Mouse (Mus musculus) embryonic facial prominence, embryonic 11.5 days (tissue): ENCODE results near the gene Dennd2a. TPM values are rescaled to one million over a fixed set of nuclear protein-coding genes. Genes with fewer than 3 reads are reported as not detected.

Source experiments
- ATAC-seq: fragments of 200-750 bp; cut with Nextera tagmentation; replicated peaks from 2 replicates; pipeline ENCODE4 v1.8.0; 2017; ENCODE audit warnings: low read depth; ENCODE audit not compliant: insufficient number of reproducible peaks, low FRiP score, low TSS enrichment
- DNase-seq: peaks from one replicate; pipeline ENCODE4 v3.0.0-alpha.2; 2015; ENCODE audit warnings: low spot score
- H3K27ac ChIP-seq: fragments of 300-500 bp; sonication (generic); replicated peaks from 2 replicates; pipeline ENCODE4 v1.5.1; 2014; ENCODE audit warnings: mild to moderate bottlenecking, low read depth, low read length, control low read depth
- H3K27me3 ChIP-seq: fragments of 300-500 bp; sonication (generic); 2 replicates; pipeline ENCODE4 v1.6.1; 2014; ENCODE audit warnings: mild to moderate bottlenecking, low read length, moderate library complexity, mixed read lengths; ENCODE audit not compliant: control insufficient read depth, insufficient read depth
- H3K36me3 ChIP-seq: fragments of 300-500 bp; sonication (generic); replicated peaks from 2 replicates; pipeline ENCODE4 v1.6.1; 2014; ENCODE audit warnings: low read depth, mild to moderate bottlenecking, low read length, moderate library complexity, mixed read lengths; ENCODE audit not compliant: control insufficient read depth, insufficient read depth
- H3K4me1 ChIP-seq: fragments of 300-500 bp; sonication (generic); 2 replicates; pipeline ENCODE4 v1.6.1; 2014; ENCODE audit warnings: low read length, mixed read lengths; ENCODE audit not compliant: control insufficient read depth, insufficient read depth
- H3K4me2 ChIP-seq: fragments of 300-500 bp; sonication (generic); 2 replicates; pipeline ENCODE4 v1.6.1; 2014; ENCODE audit warnings: low read depth, mild to moderate bottlenecking, control low read depth, low read length, moderate library complexity
- H3K4me3 ChIP-seq: fragments of 300-500 bp; sonication (generic); 2 replicates; pipeline ENCODE4 v1.5.1; 2014; ENCODE audit warnings: low read depth, low read length, control low read depth
- H3K9ac ChIP-seq: fragments of 300-500 bp; sonication (generic); replicated peaks from 2 replicates; pipeline ENCODE4 v1.6.1; 2014; ENCODE audit warnings: mild to moderate bottlenecking, control low read depth, low read length
- H3K9me3 ChIP-seq: fragments of 300-500 bp; sonication (generic); replicated peaks from 2 replicates; pipeline ENCODE4 v1.6.1; 2016; ENCODE audit warnings: mild to moderate bottlenecking, low read length, inconsistent platforms, mixed read lengths; ENCODE audit not compliant: control insufficient read depth
- WGBS: fragments of 180-500 bp; shearing (Covaris S2); extraction: QIAGEN DNeasy Blood & Tissue Kit; methylation state at CpG from one replicate; pipeline ENCODE4 v1.1.7; 2014; 5-methylcytosine and 5-hydroxymethylcytosine counted together
- polyA plus RNA-seq: library from polyadenylated mRNA; unstranded; fragments of >200 nt; fragmentation: Nextera tagmentation; extraction: Ambion mirVana; gene quantifications from 2 replicates; pipeline ENCODE4 v1.2.1, GENCODE M21; 2014

Gene Dennd2a
- polyA plus RNA-seq, 1 experiment from 2014 or later = 27.4 TPM

DNA sequence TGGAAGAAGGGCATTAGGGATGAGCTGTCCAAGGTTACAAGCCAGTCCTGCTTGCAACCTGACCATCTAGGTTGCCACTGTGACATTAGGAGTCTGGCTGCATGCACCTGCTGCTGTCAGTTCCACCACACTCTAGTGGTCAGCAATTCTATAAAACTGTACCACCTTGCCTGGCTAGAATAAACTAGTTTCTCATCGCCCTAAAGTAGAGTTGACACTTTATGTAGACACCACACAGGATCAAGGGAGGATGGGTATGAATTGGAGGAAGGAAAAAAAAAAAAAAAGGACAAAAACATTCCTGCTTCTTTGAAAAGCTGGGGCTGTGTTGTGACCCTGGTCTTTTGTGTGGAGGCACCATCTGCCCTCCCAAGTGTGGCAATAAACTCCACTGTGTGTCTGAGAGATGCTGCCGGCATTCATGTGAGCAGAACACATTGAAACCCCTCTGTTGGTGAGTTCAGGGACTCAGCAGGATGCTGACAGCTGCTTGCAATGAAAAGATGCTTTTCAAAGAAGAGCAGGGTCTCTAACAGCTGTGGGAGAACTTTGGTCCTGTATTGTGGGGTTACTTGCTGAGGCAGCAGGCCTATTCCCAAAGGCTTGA, 122.7 kb downstream of the Dennd2a start:
- Histone ChIP-seq H3K4me3 (no peak overlapping the region), H3K36me3 (no peaks in the 10 kb centered on the region), H3K27ac (no peak overlapping the region), H3K4me2 (no peak overlapping the region), H3K9me3 (no peaks in the 10 kb centered on the region), H3K4me1 (no peaks in the 10 kb centered on the region), H3K9ac (no peak overlapping the region), H3K27me3 (no peaks in the 10 kb centered on the region)
- 59% methylated on average over 2 of the region's 2 CpGs for WGBS
- no peak; the same call in 1 of the 2 replicates for ATAC-seq
- peak; percentile 5 for DNase-seq

DNA sequence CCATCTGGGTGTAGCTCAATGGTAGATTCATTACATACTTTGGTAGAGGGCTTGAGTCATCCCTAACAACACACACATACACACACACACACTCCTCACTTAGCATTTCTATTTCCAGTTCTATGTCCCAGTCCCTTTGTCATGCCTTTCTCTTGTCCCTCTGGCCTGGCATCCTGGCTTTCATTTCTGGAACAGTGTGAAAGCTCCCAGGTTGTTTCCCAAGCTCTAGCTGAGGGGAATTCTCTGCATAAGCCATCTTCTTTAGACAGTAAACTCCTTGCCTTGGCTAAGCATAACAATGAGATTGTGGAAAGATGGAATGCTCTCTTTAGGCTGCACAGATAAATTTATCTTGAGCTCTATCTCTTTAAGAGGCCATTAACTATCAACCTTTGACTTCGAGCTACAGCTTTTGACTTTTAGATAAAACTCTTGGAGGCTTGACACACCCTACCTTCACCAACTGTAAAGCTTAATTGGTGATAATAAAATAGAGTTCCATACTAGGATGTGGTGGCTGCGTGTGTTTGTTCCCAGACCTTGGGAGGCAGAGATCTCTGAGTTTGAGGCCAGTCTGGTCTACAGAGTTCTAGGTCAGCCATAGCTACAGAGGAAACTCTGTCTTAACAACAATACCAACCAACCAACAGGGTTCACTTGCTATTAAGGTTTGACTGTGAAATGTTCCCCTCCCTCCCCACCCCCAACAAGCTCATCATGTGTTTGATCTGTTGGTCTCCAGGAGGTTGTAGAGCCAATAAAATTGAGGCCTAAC, 123.4 kb downstream of the Dennd2a start:
- Histone ChIP-seq H3K9me3 (no peaks in the 10 kb centered on the region), H3K27ac (no peak overlapping the region), H3K4me1 (no peaks in the 10 kb centered on the region), H3K36me3 (no peaks in the 10 kb centered on the region), H3K27me3 (no peaks in the 10 kb centered on the region), H3K9ac (no peak overlapping the region), H3K4me2 (no peak overlapping the region), H3K4me3 (no peak overlapping the region)
- ATAC-seq (no peak), DNase-seq (no peak)
- 76% methylated on average over 2 of the region's 2 CpGs for WGBS

DNA sequence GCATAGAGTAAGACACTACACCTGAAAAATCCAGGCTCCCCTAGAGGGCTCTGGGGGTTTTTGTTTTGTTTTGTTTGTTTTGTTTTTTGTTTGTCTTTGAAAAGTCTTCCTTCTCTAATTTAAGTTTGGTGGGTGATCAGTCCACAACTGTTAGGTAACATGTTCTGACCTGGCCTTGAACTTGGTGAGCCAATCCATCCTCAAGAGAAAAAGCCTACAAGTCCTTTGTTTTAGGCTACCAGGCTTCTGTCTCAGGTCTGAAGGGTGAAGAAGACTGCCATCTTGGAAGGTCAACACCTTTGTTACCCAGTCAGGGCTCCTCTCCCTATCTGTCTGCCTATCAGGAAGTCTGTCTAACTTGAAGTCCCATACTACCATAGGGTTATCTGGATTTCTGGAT, 124.0 kb downstream of the Dennd2a start:
- Histone ChIP-seq H3K27ac (no peak overlapping the region), H3K9ac (no peak overlapping the region), H3K9me3 (no peaks in the 10 kb centered on the region), H3K4me3 (no peak overlapping the region), H3K4me1 (no peaks in the 10 kb centered on the region), H3K36me3 (no peaks in the 10 kb centered on the region), H3K4me2 (no peak overlapping the region), H3K27me3 (no peaks in the 10 kb centered on the region)
- no peak for ATAC-seq
- no peak for DNase-seq

DNA sequence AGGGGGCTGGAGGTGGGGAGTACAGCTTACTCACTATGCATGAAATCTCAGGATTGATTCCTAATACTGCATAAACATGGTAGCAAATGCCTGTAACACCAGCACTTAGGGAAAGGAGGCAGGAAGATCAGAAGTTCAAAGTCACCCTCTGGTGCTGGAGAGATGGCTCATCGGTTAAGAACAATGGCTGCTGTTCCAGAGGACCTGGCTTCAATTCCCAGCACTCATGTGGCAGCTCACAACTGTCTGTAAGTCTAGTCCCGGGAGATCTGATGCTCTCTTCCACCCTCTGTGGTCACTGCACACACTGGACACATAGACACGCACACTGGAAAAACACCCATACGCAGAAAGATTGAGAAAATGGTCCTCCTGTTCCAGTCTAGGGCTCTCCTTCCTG, 124.5 kb downstream of the Dennd2a start:
- Histone ChIP-seq H3K27ac (no peak overlapping the region), H3K9me3 (no peaks in the 10 kb centered on the region), H3K27me3 (no peaks in the 10 kb centered on the region), H3K9ac (no peak overlapping the region), H3K4me3 (no peak overlapping the region), H3K4me1 (no peaks in the 10 kb centered on the region), H3K36me3 (no peaks in the 10 kb centered on the region), H3K4me2 (no peak overlapping the region)
- 87% methylated on average over 4 of the region's 4 CpGs for WGBS
- ATAC-seq = no peak
- no peak for DNase-seq

DNA sequence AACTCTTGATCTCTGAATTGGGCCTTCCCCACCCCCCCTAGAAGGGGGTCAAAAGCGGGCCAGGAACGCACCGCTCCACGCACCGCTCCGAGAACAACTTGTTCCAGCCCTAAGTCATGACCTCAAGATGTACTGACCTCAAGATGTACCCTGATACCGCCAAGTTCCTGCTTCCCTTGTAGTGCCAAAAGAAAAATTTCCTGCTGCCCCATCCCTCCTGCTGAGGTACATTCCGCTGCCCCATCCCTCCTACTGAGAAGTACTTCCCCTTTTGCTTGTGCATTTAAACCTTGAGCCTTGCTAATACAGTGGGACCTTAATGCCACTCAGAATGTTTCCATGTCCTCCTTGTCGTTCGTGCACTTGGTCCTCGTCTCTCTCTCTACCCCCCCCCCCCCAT, 126.9 kb downstream of the Dennd2a start:
- no peak for DNase-seq
- Histone ChIP-seq H3K36me3 (no peaks in the 10 kb centered on the region), H3K27ac (no peak overlapping the region), H3K4me1 (no peaks in the 10 kb centered on the region), H3K4me3 (no peak overlapping the region), H3K9me3 (no peaks in the 10 kb centered on the region), H3K27me3 (no peaks in the 10 kb centered on the region), H3K4me2 (no peak overlapping the region), H3K9ac (no peak overlapping the region)
- WGBS = 70% methylated on average over 11 of the region's 11 CpGs
- ATAC-seq = no peak

DNA sequence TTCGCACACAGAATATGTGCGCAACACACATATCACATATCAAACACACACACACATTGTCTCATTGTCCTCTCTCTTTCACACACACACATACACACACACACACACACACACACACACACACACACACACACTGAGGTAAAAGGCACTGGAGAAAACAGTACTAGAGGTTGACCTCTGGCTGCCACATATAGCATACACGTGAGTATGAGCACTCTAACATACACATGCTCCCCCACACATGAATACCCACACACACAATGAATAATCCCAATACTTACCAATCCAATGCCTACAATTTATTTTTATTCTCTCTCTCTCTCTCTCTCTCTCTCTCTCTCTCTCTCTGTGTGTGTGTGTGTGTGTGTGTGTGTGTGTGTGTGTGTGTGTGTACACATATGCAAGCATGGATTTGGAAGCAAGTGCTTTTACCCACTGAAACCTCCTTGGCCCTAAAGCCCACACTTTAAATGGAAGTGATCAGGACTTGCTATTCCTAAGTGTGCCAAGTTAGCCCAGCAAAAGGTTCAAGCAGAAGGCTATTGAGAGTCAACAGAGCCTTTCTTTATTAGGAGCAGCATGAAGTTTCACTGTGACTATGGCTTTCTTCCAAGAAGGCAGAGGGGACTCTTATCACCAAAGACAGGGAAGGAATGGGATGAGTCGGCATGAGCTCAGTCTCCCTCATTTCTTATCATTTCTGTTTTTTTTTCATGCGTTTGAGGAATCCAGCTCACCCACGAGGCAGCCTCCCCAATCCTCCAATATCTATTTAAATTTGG, 128.5 kb downstream of the Dennd2a start:
- DNase-seq (no peak), ATAC-seq (no peak)
- H3K27me3 ChIP-seq = no peaks in the 10 kb centered on the region
- 83% methylated on average over 6 of the region's 6 CpGs for WGBS
- H3K36me3 ChIP-seq = no peaks in the 10 kb centered on the region
- no peak overlapping the region for H3K27ac ChIP-seq
- no peak overlapping the region for H3K4me3 ChIP-seq
- no peak overlapping the region for H3K9ac ChIP-seq
- H3K9me3 ChIP-seq = no peaks in the 10 kb centered on the region
- no peak overlapping the region for H3K4me2 ChIP-seq
- no peaks in the 10 kb centered on the region for H3K4me1 ChIP-seq

DNA sequence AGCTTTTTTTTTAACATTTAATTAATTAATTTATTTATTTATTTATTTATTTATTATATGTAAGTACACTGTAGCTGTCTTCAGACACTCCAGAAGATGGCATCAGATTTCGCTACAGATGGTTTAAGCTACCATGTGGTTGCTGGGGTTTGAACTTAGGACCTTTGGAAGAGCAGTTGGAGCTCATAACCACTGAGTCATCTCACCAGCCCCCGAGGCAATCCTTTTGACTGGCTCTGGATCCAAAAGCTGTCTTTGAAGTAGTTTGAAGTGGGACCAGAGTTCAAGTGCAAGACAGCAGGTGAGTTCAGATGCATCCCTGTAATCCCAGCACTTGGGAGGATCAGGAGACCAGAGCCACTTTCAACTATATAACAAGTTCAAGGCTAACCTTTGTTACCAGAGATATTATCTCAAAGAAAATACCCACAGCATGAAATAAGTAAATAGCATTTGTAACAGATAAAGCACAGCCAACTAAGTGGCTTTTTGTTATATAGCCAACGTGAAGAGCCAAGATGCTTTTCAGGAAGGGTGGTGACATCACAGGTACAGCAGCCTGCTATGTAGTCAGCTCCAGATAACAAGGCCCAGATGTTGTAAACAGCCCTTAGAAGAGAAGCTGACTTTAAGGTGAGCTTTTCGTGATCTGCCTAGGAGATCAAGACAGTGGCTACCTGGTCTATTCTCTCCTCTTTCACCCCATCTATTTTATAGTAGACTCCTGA, 130.2 kb downstream of the Dennd2a start:
- H3K4me1 ChIP-seq = no peaks in the 10 kb centered on the region
- H3K4me2 ChIP-seq = no peak overlapping the region
- H3K27ac ChIP-seq = no peak overlapping the region
- DNase-seq = no peak
- ATAC-seq = no peak
- H3K4me3 ChIP-seq = no peak overlapping the region
- 64% methylated on average over 4 of the region's 4 CpGs for WGBS
- H3K9ac ChIP-seq = no peak overlapping the region
- H3K36me3 ChIP-seq = no peaks in the 10 kb centered on the region
- H3K9me3 ChIP-seq = no peaks in the 10 kb centered on the region
- no peaks in the 10 kb centered on the region for H3K27me3 ChIP-seq
